Mouse (Mus musculus) retina, adult 2 months (tissue): ENCODE data around the gene Cldn4.
"Not testable (repeated sequence)": the region's sequence is repeated elsewhere in the genome, so short reads cannot be mapped to it uniquely, and the experiment has no call there.

Experiments
- DNase-seq: peaks from one replicate; pipeline ENCODE4 v3.0.0-alpha.2; 2012; ENCODE audit warnings: low read depth, low spot score

Cldn4 gene

DNA sequence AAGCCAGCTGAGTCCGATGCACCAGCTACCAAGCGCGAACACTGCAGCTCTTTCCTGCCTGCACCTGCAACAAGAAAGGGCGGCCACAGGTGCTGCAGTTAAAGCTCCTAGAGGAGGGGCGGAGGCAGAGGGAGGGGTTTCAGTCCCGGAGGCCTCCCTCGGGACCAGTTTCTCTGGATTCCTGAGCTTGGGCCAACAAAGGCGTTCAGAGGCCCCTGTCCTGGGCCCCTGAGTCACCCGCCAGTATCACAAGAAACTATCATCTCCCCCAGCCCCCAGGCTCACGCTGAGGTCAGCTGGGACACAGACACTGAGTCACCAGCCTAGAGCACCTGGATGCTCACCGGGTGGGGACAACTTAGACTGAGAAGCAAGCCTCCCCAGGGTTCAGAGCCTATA, at the start of gene Cldn4:
Gene Cldn4, minus strand, starts transcription at position 78 of the 399 bp plus-strand sequence.
- no peak for DNase-seq

DNA sequence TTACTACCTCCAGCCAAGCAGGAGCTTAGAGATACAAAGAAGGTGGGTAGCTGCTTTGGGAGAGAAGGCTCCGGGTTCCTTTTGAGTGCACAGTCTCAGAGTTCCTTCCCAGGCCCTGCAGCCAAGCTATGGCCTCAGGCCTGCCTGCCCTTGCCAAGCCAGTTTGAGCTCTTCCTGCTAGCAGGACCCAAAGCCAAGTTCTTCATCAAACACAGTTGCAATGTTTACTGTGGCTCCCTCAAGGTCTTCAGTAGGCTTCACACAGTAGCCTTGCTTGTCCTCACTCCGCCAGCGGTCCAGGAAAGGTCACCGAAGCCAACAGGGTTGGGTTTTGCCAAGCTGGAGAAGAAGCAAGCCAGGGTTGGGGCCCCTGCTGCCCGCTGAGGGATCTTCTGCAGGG, 45.8 kb upstream of the Cldn4 start:
- DNase-seq: no peak

DNA sequence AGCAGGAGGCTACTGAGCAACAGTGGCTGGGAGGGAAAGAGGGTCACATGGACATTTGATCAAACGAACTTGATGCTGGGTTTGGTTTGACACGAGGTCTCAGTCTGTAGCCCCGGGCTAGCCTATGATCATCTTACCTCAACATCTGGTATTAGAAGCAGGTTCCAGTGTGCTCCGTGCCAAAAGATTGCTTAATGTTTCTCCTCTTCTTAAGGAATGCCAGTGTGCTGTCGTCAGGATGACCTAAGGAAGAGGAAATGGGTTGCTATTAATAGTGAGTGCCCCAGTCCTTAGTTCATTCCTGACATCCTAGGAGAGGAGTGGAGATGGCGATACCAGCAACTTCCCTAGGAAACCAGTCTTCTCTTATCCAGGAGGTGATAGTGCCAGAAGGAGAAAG, 43.0 kb upstream of the Cldn4 start:
- DNase-seq: no peak

DNA sequence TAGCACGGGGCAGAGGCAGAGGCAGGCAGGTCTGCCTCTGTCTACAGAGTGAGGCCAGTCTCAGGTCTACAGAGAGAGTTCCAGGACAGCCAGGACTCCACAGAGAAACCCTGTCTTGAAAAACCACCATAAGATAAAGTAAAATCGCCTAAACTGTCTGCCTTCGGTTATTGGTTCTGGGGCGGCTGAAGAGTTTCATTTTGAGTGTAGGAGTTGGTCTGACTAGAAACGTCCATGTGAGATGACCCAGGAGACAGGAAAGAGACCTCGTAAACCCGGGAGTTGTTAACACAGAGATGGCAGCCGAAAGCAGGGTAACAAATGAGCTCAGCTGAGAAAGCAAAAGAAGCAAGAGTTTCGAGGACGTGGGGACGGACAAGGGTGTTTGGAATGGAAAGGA, 42.4 kb upstream of the Cldn4 start:
- no peak for DNase-seq

DNA sequence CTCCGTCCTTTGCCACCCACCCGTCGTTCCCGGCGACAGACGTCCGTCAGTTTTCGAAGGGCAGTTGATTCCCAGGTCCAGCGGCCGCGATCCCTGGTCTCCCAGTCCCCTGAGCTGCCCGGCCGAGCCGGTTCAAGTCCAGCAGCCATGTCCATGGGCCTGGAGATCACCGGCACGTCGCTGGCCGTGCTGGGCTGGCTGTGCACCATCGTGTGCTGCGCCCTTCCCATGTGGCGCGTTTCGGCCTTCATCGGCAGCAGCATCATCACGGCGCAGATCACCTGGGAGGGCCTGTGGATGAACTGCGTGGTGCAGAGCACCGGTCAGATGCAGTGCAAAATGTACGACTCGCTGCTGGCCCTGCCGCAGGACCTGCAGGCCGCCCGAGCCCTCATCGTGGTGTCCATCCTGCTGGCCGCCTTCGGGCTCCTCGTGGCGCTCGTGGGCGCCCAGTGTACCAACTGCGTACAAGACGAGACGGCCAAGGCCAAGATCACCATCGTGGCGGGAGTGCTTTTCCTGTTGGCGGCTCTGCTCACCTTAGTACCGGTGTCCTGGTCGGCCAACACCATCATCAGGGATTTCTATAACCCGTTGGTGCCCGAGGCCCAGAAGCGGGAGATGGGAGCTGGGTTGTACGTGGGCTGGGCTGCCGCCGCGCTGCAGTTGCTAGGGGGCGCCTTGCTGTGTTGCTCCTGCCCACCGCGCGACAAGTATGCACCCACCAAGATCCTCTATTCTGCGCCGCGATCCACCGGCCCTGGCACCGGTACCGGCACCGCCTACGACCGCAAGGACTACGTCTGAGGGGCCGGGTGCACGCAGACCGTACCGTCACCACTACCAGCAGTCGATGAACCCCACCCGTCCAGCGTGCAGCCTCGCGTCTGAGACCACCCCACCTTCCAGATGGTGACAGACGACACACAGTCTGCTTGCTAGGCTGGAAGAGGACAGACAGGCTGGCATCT, 39.8 kb upstream of the Cldn4 start:
- DNase-seq: no peak

DNA sequence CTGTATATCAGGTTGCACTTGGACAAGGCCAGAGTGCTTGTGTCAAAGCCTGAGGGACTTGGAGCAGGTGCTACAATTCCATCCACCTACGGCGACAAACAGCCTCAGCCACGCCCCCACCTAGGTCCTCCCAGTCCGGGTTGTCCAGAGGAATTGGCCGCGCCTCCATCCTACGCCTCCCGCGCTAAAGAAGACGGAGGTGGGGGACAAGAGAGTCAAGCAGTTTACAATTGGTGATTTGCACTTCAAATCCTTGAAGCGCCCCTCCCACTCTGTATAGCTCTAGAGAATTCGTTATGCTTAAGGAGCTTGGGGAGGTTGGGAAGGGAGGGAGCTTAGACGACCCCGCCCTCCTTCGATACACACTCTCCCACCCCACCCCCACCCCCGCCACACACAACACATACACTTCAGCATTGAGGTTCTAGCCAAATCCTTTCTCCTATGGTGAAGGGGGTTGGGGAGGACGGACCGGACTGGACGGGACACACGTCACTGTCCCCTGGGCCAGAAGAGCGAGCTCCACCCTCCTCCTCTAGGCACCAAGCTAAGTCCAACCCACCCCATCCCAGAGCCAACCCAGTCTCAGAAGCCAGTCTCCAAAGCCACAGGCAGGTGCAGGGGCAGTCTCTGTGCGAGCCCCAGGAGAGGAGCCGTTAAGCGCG, 39.0 kb upstream of the Cldn4 start, which contains the start of gene Cldn3:
Gene Cldn3, plus strand, starts transcription at position 582 of the 665 bp plus-strand sequence.
- no peak for DNase-seq

DNA sequence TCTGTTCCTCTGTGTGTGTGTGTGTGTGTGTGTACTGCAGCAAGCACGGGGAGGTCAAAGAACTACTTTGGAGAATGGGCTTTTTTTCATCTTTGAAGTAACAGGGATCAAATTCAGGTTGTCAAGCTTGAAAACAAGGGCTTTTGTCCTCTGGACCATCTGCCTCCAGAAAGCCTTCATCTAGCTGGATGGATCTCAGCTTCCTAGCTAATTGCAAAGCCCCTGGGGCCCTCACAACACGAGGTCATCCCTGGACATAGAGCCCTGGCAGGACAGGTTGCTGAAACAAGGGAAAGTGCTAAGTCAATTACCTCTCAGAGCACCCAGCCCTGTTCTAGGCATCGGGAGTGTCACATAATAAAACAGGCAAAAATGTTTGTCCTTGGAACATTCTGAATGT, 37.0 kb upstream of the Cldn4 start:
- DNase-seq: no peak

DNA sequence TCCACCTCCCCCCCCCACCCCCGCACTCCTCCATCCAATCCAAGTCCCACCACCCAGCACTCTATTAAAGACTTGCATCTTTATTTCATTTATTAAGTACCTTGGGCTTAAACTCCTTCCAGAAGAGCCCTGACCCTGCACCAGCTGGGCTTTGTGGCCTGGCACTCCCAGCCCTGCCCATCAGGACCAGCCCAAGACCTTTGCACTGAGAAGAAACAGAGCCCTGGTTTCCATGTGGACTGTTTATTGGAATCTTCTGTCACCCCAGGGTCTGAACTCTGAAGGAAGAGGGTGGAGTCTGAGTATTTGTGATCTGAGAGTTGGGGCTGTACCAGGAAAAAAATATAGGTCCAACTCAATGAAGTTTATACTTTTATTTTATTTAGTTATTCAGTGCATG, 36.4 kb upstream of the Cldn4 start:
- no peak for DNase-seq

DNA sequence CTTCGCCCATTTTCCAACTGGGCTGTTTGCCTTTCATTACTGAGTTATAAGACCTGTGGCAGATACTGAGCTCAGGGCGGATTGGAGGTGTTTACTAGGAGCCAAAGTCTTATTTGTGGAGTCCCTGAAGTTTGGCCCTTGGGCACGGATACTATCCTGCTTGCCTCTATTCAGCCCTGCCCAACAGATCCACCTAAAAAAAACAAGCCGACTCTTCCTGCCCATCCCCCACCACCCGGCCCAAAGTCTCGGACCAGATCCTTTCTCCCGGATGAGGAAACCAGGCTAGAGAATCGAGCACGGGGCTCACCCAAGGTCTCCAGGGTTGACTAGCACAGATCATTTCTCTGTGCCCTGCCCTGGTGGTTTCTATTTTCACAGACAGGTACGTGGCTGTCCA, 34.4 kb upstream of the Cldn4 start:
- no peak for DNase-seq

DNA sequence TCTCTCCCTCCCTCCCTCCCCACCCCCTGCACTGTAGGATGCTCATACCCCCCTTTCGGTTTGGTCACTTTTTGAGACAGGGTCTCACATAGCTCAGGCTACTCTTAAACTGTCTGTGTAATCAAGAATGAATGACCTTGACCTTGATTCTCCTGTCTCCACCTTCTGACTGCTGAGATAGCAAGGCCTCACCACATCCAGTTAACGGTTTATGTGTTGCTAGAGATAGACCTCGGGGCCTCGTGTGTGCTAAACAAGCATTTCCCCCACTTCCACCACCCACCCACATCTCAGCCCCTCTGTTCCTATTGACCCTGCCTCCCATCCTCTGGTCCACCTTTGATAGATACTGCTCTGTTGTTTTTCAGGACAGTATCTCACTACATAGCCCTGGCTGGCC, 31.1 kb upstream of the Cldn4 start:
- DNase-seq: no peak

DNA sequence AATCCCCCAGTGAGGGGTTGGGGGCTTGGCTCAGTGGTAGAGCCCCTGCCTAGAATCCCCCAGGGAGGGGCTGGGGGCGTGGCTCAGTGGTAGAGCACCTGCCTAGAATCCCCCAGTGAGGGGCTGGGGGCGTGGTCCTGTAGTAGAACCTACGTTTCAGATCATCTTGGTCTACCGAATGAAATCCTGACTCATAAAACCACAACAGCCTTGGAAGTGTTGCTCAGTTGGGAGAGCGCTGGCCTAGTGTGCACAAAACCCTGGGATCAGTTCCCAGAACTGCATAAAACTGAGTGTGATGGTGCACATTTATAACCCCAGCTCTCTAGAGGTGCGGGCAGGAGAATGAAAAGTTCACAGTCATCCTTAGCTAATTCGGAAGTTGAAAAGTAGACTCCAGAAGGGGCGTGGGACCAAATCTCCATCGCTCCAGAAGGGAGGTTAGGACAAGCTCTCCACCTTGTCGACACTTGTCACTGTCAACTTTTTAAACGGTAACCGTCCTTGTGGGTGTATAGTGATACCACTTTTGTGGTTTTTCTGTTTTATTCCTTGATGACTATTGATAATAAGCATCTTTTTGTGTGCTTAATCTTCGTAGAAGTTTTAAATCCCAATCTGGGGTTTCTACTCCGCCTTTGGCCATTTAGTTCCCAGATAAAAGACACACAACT, 30.0 kb upstream of the Cldn4 start:
- no peak for DNase-seq

DNA sequence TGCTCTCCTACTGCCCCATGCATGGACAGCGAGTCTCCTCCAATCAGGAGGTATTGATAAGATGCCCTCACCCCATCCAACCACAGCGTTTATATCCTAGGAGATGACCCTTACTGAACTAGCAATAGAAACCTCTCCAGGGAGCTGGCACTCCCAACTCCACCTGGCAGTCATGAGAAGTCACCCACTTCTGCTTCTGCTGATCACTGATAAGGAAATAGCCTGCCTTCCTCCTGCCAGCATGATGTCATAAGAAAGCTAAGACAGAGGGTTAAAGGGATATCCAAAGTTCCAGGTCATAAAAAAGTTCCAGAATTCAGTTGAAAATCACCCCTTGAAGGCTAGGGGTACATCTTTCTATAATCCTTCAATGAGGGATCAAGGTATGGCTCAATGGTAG, 29.4 kb upstream of the Cldn4 start:
- DNase-seq: no peak

DNA sequence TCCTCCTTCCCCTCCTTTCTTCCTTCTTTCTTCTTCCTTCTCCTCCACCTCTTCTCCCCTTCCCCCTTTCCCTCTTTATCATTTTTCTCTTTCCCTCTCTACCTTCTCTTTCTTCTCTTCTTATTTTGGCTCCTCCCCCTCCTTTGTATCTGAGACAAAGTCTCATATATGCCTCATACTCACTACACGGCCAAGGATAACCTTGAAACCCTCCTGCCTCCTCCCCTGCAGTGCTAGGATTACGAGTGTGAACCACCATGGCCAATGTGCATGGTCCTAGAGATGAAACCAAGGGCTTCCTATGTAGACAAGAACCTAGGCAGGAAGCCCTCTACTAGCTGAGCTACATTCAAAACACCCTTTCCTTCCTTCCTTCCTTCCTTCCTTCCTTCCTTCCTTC, 28.2 kb upstream of the Cldn4 start:
- DNase-seq: no peak

DNA sequence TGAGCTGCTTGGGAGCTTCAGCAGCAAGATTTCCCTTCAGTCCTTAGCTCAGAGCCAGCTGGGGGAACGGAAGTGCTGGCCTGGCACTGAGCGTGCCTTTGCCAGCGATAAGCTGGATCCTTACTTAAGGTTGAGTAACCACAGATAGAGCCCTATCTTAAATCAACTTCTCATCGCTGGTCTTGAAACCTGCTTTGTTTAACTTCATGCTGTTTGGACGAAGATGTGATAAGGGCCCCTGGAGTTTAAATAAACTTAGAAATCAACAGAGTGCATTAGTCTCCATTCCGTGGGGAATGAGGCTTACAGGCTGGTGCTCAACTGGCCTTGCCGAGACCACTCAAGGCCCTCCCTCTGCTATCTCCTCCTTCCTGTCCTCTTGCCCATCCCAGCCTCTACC, 27.6 kb upstream of the Cldn4 start:
- no peak for DNase-seq

DNA sequence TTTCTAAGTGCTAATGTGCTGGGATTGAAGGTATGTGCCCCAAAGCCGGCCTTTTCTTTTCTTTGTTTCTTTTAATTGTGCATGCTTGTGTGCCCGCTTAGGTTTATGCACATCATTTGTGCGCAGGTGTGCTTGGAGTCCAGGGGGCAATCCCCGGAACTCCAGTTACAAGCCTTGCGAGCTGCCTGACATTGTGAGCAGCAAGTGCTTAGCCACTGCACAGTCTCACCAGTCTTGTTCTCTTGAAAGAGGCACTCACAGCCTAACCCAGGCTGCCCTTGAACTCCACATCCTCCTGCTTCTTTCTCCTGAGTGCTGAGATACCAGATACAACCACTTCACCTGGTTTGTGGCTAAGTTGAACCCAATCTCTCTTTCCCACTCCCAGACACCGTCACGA, 26.8 kb upstream of the Cldn4 start:
- no peak for DNase-seq

DNA sequence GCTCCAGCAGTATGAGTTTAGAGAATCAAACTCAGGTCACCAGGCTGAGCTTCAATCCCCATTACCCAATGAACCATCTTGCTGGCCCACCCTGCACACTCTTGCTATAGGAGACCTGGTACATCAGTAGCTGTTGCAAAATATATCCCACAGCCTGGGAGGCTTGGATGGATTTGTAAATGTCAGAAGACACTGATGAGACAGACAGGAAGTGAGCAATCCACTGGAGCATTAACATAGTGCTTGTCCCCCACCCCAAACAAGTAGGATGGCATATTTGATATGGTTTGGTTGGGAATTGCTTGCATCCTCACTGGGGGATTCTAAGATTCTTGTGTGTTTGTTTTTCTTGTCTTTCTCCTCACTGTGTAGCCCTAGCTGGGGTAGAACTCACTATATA, 26.3 kb upstream of the Cldn4 start:
- no peak for DNase-seq

DNA sequence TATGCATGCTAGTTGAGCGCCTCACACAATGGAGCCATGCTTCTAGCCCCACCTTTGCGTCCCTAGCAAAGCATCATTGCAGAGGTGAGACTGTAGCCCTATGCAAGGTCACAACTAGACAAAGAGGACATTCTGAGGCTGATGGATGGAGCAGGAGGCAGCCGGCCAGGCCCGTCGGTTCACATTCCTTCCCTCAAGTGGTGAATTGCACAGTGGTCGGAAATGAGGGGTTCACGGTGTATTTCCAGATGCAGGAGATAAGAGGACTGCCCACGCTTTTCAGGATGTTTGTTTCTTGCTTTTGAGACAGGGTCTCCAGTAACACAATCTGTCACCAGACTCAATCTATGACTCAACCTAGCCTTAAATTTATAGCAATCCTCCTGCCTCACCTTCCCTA, 23.9 kb upstream of the Cldn4 start:
- no peak for DNase-seq

DNA sequence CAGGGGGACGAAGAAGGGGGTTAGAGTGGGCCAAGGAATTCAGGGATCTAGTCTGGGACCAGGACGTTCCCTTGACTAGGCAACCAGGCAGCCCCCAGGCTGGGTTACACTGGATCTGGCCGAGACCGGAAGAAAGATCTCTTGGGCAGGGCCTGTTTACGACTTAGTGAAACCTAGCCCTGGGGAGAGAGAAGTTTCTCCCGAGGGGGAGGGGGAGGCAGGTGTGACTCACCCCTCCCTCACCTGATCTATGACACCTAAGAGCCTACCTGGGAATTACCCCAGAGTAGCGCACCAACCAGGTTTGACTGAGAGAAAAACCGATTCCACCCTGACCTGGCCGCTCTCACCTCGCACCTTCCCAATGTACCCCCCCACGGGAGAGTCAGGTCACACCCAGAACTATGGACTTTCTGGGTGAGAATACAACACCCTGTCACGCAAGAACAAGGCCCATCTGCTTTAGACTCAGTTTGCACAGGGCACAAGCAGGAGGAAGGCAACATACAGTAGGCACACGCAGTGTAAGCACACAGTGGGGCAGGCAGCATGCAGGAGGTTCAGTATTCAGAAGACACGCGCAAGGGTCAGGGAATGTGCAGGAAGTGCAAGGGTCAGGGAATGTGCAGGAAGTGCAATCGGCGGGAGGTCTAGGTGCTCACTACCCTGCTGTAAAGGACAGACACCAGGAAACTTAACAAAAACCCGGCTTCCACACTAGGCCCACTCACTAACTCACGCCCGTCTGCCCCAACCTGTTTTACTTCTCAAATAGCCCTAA, 20.6 kb upstream of the Cldn4 start:
- DNase-seq: no peak

DNA sequence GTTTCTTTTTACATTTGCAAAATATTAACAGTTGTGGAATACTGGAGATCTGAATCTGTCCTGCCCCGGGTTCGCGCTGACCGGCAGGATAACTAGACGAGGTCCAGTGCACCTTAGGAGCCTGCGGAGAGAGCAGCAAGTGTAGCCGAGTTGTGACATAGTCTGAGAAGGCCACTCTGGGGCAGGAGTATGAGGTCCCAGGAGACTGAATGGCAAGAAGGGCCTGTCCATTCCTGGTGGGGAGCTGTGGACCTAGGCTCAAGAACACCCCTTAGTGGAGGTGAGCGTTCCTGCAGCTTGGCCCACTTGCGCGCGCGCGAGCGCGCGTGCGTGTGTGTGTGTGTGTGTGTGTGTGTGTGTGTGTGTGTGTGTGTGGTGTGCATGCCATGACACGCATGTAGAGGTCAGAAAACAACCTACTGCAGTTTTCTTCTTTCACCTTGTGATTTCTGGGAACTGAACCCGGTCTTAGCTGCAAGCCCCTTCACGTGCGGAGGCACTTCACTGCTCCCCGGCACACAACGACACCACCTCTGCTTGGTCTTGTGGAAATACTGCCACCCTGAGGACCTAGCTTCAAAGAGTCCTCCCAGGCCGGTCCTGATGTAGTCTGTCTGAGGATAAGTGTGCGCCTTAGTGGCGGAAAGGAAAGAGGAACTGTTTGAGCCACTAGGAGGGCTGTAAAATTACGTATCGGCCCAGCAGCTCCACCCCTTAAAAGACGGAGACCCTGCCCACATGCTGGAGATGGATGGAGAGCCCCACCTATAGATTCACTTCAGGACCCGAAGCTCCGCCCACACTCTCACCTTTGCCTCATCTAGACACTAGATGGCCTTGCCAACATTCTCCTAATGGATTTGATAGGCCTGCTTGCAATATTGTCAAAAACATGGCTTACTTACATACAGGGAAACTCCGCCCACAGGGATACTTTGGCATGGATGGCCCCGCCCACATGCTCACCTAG, 19.4 kb upstream of the Cldn4 start:
- no peak for DNase-seq

DNA sequence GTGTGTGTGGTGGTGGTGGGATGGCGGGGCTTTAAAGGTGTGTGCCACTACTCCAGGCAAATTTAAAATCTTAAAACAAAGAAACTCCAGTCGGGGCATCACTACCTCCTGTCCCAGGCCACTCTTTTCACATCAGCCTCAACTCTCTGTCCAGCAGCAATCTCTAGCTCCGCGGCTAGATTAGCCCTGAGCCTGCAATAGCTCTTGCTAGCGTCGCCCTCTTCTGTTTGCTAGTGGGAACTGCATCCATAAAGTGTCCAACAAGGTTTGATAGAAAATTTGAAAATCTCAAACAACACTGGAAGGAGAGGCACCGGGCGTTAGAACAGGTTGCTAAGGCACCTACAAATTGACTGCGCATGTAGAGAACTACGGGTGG, 18.7 kb upstream of the Cldn4 start:
- peak; percentile 49 for DNase-seq

DNA sequence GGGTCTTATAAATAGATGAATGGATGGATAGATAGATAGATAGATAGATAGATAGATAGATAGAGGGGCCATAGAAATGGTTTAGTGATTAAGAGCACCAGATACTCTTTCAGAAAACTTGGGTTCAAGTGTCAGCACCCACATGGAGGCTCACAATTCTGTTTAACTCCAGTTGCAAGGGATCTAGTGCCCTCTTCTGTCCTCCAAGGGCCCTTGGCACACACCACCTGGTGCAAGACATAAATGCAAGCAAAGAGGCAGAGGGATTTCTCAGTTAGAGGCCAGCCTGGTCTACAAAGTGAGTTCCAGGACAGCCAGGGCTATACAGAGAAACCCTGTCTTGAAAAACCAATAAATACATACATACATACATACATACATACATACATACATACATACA, 17.9 kb upstream of the Cldn4 start:
- not testable (repeated sequence) for DNase-seq
